Mouse (Mus musculus) MEL (cell line): ENCODE measurements at regions not wholly inside any gene's neighbourhood (a gene's known extent, or its start where the extent isn't known, plus 50 kb on each side); places are given as distances from the start of the nearest gene placed in this dataset.

Experiments
- DNase-seq: peaks from one replicate; pipeline ENCODE4 v3.0.0; 2011; ENCODE audit warnings: low read depth, low spot score
- H3K27ac ChIP-seq: 2 replicates; pipeline ENCODE4 v1.5.1; 2012; ENCODE audit warnings: low read depth, mild to moderate bottlenecking, control low read depth, low read length, moderate library complexity; ENCODE audit not compliant: control insufficient read depth
- H3K27me3 ChIP-seq, 2 experiments: fragments of 150-350 bp in 1 of 2; sonication (generic) in 1 of 2; 2 replicates each; pipeline ENCODE4 v1.6.1; 2012; ENCODE audit warnings: low read length in 2 of 2, mild to moderate bottlenecking in 2 of 2, improper control_type of control experiment in 1 of 2, moderate library complexity in 1 of 2; ENCODE audit not compliant: insufficient read depth in 2 of 2, control insufficient read depth in 1 of 2
- H3K36me3 ChIP-seq, 2 experiments: 2 replicates each; pipeline ENCODE4 v1.6.1; 2012 to 2014; ENCODE audit warnings: low read length in 2 of 2, improper control_type of control experiment in 1 of 2, inconsistent platforms in 1 of 2, mild to moderate bottlenecking in 1 of 2; ENCODE audit not compliant: insufficient read depth in 2 of 2, control insufficient read depth in 1 of 2
- H3K4me1 ChIP-seq, 2 experiments: fragments of 150-350 bp in 1 of 2; sonication (generic) in 1 of 2; 2 replicates each; pipeline ENCODE4 v1.6.1; 2012; ENCODE audit warnings: low read length in 2 of 2, improper control_type of control experiment in 1 of 2, mild to moderate bottlenecking in 1 of 2; ENCODE audit not compliant: insufficient read depth in 2 of 2, control insufficient read depth in 1 of 2
- H3K4me3 ChIP-seq, 2 experiments: fragments of 150-350 bp in 1 of 2; sonication (generic) in 1 of 2; 2 replicates each; pipeline ENCODE4 v1.5.1; 2012; ENCODE audit warnings: low read depth in 2 of 2, low read length in 2 of 2, mild to moderate bottlenecking in 2 of 2, moderate library complexity in 2 of 2, control low read depth in 1 of 2, improper control_type of control experiment in 1 of 2; ENCODE audit not compliant: control insufficient read depth in 1 of 2, insufficient read depth in 1 of 2
- H3K79me2 ChIP-seq: 2 replicates; pipeline ENCODE4 v1.6.1; 2012; ENCODE audit warnings: mild to moderate bottlenecking, low read length, moderate library complexity; ENCODE audit not compliant: control insufficient read depth, poor library complexity, insufficient read depth
- H3K9ac ChIP-seq: 2 replicates; pipeline ENCODE4 v1.6.1; 2012; ENCODE audit warnings: low read depth, mild to moderate bottlenecking, control low read depth, low read length, moderate library complexity; ENCODE audit not compliant: control insufficient read depth, poor library complexity, severe bottlenecking
- H3K9me3 ChIP-seq: fragments of 150-350 bp; sonication (generic); replicated peaks from 2 replicates; pipeline ENCODE4 v1.6.1; 2012; ENCODE audit warnings: mild to moderate bottlenecking, low read length, improper control_type of control experiment, moderate library complexity; ENCODE audit not compliant: insufficient read depth
- BHLHE40 ChIP-seq: IDR thresholded peaks from 2 replicates; pipeline ENCODE4 v1.6.1; 2012; ENCODE audit warnings: low read depth, mild to moderate bottlenecking, inconsistent platforms, low read length, improper control_type of control experiment, borderline replicate concordance
- CHD2 ChIP-seq: IDR thresholded peaks from 2 replicates; pipeline ENCODE4 v1.6.1; 2011; ENCODE audit warnings: low read length, improper control_type of control experiment
- E2F4 ChIP-seq: IDR thresholded peaks from 2 replicates; pipeline ENCODE4 v1.6.1; 2011; ENCODE audit warnings: low read depth, low read length, improper control_type of control experiment, borderline replicate concordance
- ELF1 ChIP-seq: IDR thresholded peaks from 2 replicates; pipeline ENCODE4 v1.6.1; 2014; ENCODE audit warnings: low read depth, mild to moderate bottlenecking, inconsistent platforms, low read length, improper control_type of control experiment, moderate library complexity
- EP300 ChIP-seq, 2 experiments: IDR thresholded peaks; 2 replicates each; pipeline ENCODE4 v1.6.1; 2011; ENCODE audit warnings: improper control_type of control experiment in 2 of 2, low read length in 2 of 2, low read depth in 1 of 2, mild to moderate bottlenecking in 1 of 2
- ETS1 ChIP-seq: IDR thresholded peaks from 2 replicates; pipeline ENCODE4 v1.6.1; 2012; ENCODE audit warnings: low read depth, mild to moderate bottlenecking, inconsistent platforms, low read length, improper control_type of control experiment, moderate library complexity
- GATA1 ChIP-seq: IDR thresholded peaks from 2 replicates; pipeline ENCODE4 v1.6.1; 2011; ENCODE audit warnings: low read depth, low read length, improper control_type of control experiment
- JUND ChIP-seq: IDR thresholded peaks from 2 replicates; pipeline ENCODE4 v1.6.1; 2011; ENCODE audit warnings: low read depth, mild to moderate bottlenecking, improper control_type of control experiment, low read length
- KAT2A ChIP-seq: conservative IDR thresholded peaks from 2 replicates; pipeline ENCODE4 v1.6.1; 2012; ENCODE audit warnings: low read depth, low read length, improper control_type of control experiment, inconsistent platforms
- MAFK ChIP-seq: IDR thresholded peaks from 2 replicates; pipeline ENCODE4 v1.6.1; 2011; ENCODE audit warnings: low read depth, mild to moderate bottlenecking, low read length, improper control_type of control experiment, borderline replicate concordance
- MAX ChIP-seq: IDR thresholded peaks from 2 replicates; pipeline ENCODE4 v1.6.1; 2011; ENCODE audit warnings: low read length, improper control_type of control experiment
- MAZ ChIP-seq: IDR thresholded peaks from 2 replicates; pipeline ENCODE4 v1.6.1; 2012; ENCODE audit warnings: low read depth, mild to moderate bottlenecking, inconsistent platforms, low read length, improper control_type of control experiment
- MXI1 ChIP-seq: IDR thresholded peaks from 2 replicates; pipeline ENCODE4 v1.6.1; 2011; ENCODE audit warnings: mild to moderate bottlenecking, low read depth, low read length, improper control_type of control experiment
- MYB ChIP-seq: IDR thresholded peaks from 2 replicates; pipeline ENCODE4 v1.6.1; 2011; ENCODE audit warnings: mild to moderate bottlenecking, low read depth, low read length, improper control_type of control experiment
- MYC ChIP-seq: IDR thresholded peaks from 2 replicates; pipeline ENCODE4 v1.6.1; 2011; ENCODE audit warnings: low read depth, mild to moderate bottlenecking, low read length, improper control_type of control experiment, moderate library complexity
- NELFE ChIP-seq: IDR thresholded peaks from 2 replicates; pipeline ENCODE4 v1.6.1; 2011; ENCODE audit warnings: low read depth, low read length, improper control_type of control experiment
- POLR2A ChIP-seq, 2 experiments: IDR thresholded peaks; 2 replicates each; pipeline ENCODE4 v1.6.1; 2011 to 2012; ENCODE audit warnings: low read length in 2 of 2, mild to moderate bottlenecking in 2 of 2, control low read depth in 1 of 2, improper control_type of control experiment in 1 of 2, low read depth in 1 of 2, moderate library complexity in 1 of 2; ENCODE audit not compliant: control insufficient read depth in 1 of 2, insufficient read depth in 1 of 2, poor library complexity in 1 of 2
- POLR2AphosphoS2 ChIP-seq: IDR thresholded peaks from 2 replicates; pipeline ENCODE4 v1.6.1; 2011; ENCODE audit warnings: low read length, improper control_type of control experiment
- RCOR1 ChIP-seq: IDR thresholded peaks from 2 replicates; pipeline ENCODE4 v1.6.1; 2012; ENCODE audit warnings: low read depth, mild to moderate bottlenecking, inconsistent platforms, low read length, improper control_type of control experiment
- SIN3A ChIP-seq: IDR thresholded peaks from 2 replicates; pipeline ENCODE4 v1.6.1; 2012; ENCODE audit warnings: low read length, improper control_type of control experiment, inconsistent platforms
- SMC3 ChIP-seq: IDR thresholded peaks from 2 replicates; pipeline ENCODE4 v1.6.1; 2011; ENCODE audit warnings: low read depth, low read length, improper control_type of control experiment
- TAL1 ChIP-seq: IDR thresholded peaks from 2 replicates; pipeline ENCODE4 v1.6.1; 2012; ENCODE audit warnings: mild to moderate bottlenecking, inconsistent platforms, low read length, moderate library complexity, mixed read lengths
- TBP ChIP-seq: IDR thresholded peaks from 2 replicates; pipeline ENCODE4 v1.8.0; 2011; ENCODE audit warnings: low read depth, low read length, improper control_type of control experiment
- TCF12 ChIP-seq: IDR thresholded peaks from 2 replicates; pipeline ENCODE4 v1.6.1; 2014; ENCODE audit warnings: low read depth, mild to moderate bottlenecking, inconsistent platforms, low read length, improper control_type of control experiment, moderate library complexity
- USF1 ChIP-seq: IDR thresholded peaks from 2 replicates; pipeline ENCODE4 v1.6.1; 2014; ENCODE audit warnings: low read depth, mild to moderate bottlenecking, inconsistent platforms, low read length, improper control_type of control experiment, moderate library complexity
- ZC3H11A ChIP-seq: IDR thresholded peaks from 2 replicates; pipeline ENCODE4 v1.6.1; 2012; ENCODE audit warnings: low read depth, mild to moderate bottlenecking, inconsistent platforms, low read length, improper control_type of control experiment
- ZMIZ1 ChIP-seq: IDR thresholded peaks from 2 replicates; pipeline ENCODE4 v1.6.1; 2012; ENCODE audit warnings: low read depth, mild to moderate bottlenecking, inconsistent platforms, low read length, improper control_type of control experiment, moderate library complexity

- Histone ChIP-seq H3K27ac (peak overlapping the region; percentile 80), H3K4me3 (no peak overlapping the region), H3K79me2 (no peaks in the 10 kb centered on the region), H3K4me1 (peaks cover 8 to 38% of the 10 kb centered on the region in 2 experiments), H3K9ac (no peak overlapping the region), H3K36me3 (peaks cover 0 to 43% of the 10 kb centered on the region in 2 experiments; a peak in 2 of 4 replicates), H3K9me3 (no peaks in the 10 kb centered on the region), H3K27me3 (no peaks in the 10 kb centered on the region)
- DNase-seq, result peak; percentile 39
- TF ChIP-seq NELFE, result no peak
- no peak for TF ChIP-seq MAZ
- peak; percentile 73 for TF ChIP-seq RCOR1
- no peak for TF ChIP-seq E2F4
- TF ChIP-seq TCF12, result peak; percentile 56; the same call in 1 of the 2 replicates
- TF ChIP-seq EP300 (IDR thresholded peaks at IDR 0.05; ENCODE audit: low read depth in 1 of 2, low read length in 2 of 2), result peak; percentile 47 to 77
- TF ChIP-seq TBP, result 0 out of 2 replicates have a peak, but pooled peaks have one; percentile 17
- TF ChIP-seq MAX, result 0 out of 2 replicates have a peak, but pooled peaks have one; percentile 31
- no peak for TF ChIP-seq ZMIZ1
- TF ChIP-seq GATA1, result peak; percentile 61; the same call in 1 of the 2 replicates
- TF ChIP-seq BHLHE40, result no peak
- TF ChIP-seq ETS1, result peak; percentile 54; the same call in 1 of the 2 replicates
- 0 out of 2 replicates have a peak, but pooled peaks have one; percentile 13 for TF ChIP-seq ZC3H11A
- TF ChIP-seq KAT2A, result no peak
- TF ChIP-seq TAL1, result no peak
- no peak for TF ChIP-seq SMC3
- no peak for TF ChIP-seq MYB
- peak; percentile 57; the same call in 1 of the 2 replicates for TF ChIP-seq SIN3A
Measured at GRCm38 (mm10) chr1:100972303-100972702, 1199.7 kb downstream of the Cntnap5b start.

- TF ChIP-seq TCF12 (peak; percentile 86), USF1 (no peak), MAX (peak; percentile 32; the same call in 1 of the 2 replicates), POLR2A (IDR thresholded peaks at IDR 0.05; ENCODE audit: control insufficient read depth in 1 of 2, insufficient read depth in 1 of 2, low read depth in 1 of 2, low read length in 2 of 2, poor library complexity in 1 of 2) (no peak), NELFE (peak; percentile 19; the same call in 1 of the 2 replicates), JUND (0 out of 2 replicates have a peak, but pooled peaks have one; percentile 32), SIN3A (peak; percentile 84), ETS1 (peak; percentile 95), MXI1 (peak; percentile 36; the same call in 1 of the 2 replicates), GATA1 (peak; percentile 93), MAFK (0 out of 2 replicates have a peak, but pooled peaks have one; percentile 26), POLR2AphosphoS2 (0 out of 2 replicates have a peak, but pooled peaks have one; percentile 44), RCOR1 (peak; percentile 70; the same call in 1 of the 2 replicates), EP300 (IDR thresholded peaks at IDR 0.05; ENCODE audit: low read depth in 1 of 2, low read length in 2 of 2) (peak; percentile 88 to 92), CHD2 (no peak), MYC (peak; percentile 35; the same call in 1 of the 2 replicates), KAT2A (peak; percentile 21; the same call in 1 of the 2 replicates), ELF1 (no peak)
- Histone ChIP-seq H3K4me1 (peaks cover 2 to 33% of the 10 kb centered on the region in 2 experiments; a peak in 3 of 4 replicates), H3K9ac (peak overlapping the region; percentile 25; the same call in 1 of the 2 replicates), H3K4me3 (peak overlapping the region in 1 of 2 experiments; percentile 45; a peak in 2 of 4 replicates), H3K9me3 (no peaks in the 10 kb centered on the region), H3K36me3 (peaks cover 0 to 34% of the 10 kb centered on the region in 2 experiments; a peak in 2 of 4 replicates), H3K27ac (peak overlapping the region; percentile 83), H3K27me3 (no peaks in the 10 kb centered on the region), H3K79me2 (no peaks in the 10 kb centered on the region)
- peak; percentile 75 for DNase-seq
Measured at GRCm38 (mm10) chr1:100973713-100974112, 1201.1 kb downstream of the Cntnap5b start.
